Mouse (Mus musculus): ENCODE results near the gene Ubqln4. TPM values are rescaled to one million over a fixed set of nuclear protein-coding genes. Genes with fewer than 3 reads are reported as not detected.
A peak's percentile ranks its signal among the peaks of the same experiment; 100 is the strongest.

Ubqln4 gene
- total and polyA plus RNA-seq, 3 experiments: 43.6 to 171 (median 83.0) TPM

GRCm38 (mm10) chr3:88526157-88527131 is 27.1 kb upstream of the Ubqln4 start (continued):
- TF ChIP-seq POLR2A (IDR thresholded peaks at IDR 0.05; ENCODE audit: control insufficient read depth in 1 of 2, insufficient read depth in 1 of 2, low read depth in 1 of 2, low read length in 2 of 2, poor library complexity in 1 of 2) (peak in 1 of 2 experiments; percentile 26; a peak in 1 of 4 replicates), MEF2A (IDR thresholded peaks at IDR 0.05; ENCODE audit: extremely low read depth, insufficient replicate concordance, low read depth, low read length, poor library complexity, severe bottlenecking) (no peak), E2F4 (IDR thresholded peaks at IDR 0.05; ENCODE audit: borderline replicate concordance, low read depth, low read length) (no peak)

GRCm38 (mm10) chr3:88527565-88527964 is 26.0 kb upstream of the Ubqln4 start:
- Histone ChIP-seq H3K27ac (ENCODE audit: control insufficient read depth, low read depth, low read length) (no peak overlapping the region), H3K9me3 (replicated peaks; ENCODE audit: insufficient read depth, low read length) (no peaks in the 10 kb centered on the region), H3K79me2 (ENCODE audit: control insufficient read depth, insufficient read depth, low read length, poor library complexity) (peaks cover 12% of the 10 kb centered on the region), H3K4me1 (ENCODE audit: control insufficient read depth in 1 of 2, insufficient read depth in 2 of 2, low read length in 2 of 2) (peaks cover 7 to 14% of the 10 kb centered on the region in 2 experiments), H3K4me3 (ENCODE audit: control insufficient read depth in 1 of 2, insufficient read depth in 1 of 2, low read depth in 2 of 2, low read length in 2 of 2) (no peak overlapping the region), H3K27me3 (ENCODE audit: control insufficient read depth in 1 of 2, insufficient read depth in 2 of 2, low read length in 2 of 2) (no peaks in the 10 kb centered on the region), H3K9ac (ENCODE audit: control insufficient read depth, low read depth, low read length, poor library complexity, severe bottlenecking) (no peak overlapping the region), H3K36me3 (ENCODE audit: control insufficient read depth in 1 of 2, insufficient read depth in 2 of 2, low read length in 2 of 2) (peaks cover 0 to 4% of the 10 kb centered on the region in 2 experiments; a peak in 1 of 4 replicates)
- no peak for DNase-seq (ENCODE audit: low read depth, low spot score)
- no peak for TF ChIP-seq NRF1 (IDR thresholded peaks at IDR 0.05; ENCODE audit: insufficient read depth, low read depth, low read length, poor library complexity, severe bottlenecking)

- Histone ChIP-seq H3K79me2 (ENCODE audit: control insufficient read depth, insufficient read depth, low read length, poor library complexity) (peaks cover 12% of the 10 kb centered on the region), H3K36me3 (ENCODE audit: control insufficient read depth in 1 of 2, insufficient read depth in 2 of 2, low read length in 2 of 2) (peaks cover 0 to 7% of the 10 kb centered on the region in 2 experiments; a peak in 2 of 4 replicates), H3K4me1 (ENCODE audit: control insufficient read depth in 1 of 2, insufficient read depth in 2 of 2, low read length in 2 of 2) (peaks cover 7 to 20% of the 10 kb centered on the region in 2 experiments), H3K4me3 (ENCODE audit: control insufficient read depth in 1 of 2, insufficient read depth in 1 of 2, low read depth in 2 of 2, low read length in 2 of 2) (no peak overlapping the region), H3K9ac (ENCODE audit: control insufficient read depth, low read depth, low read length, poor library complexity, severe bottlenecking) (no peak overlapping the region), H3K9me3 (replicated peaks; ENCODE audit: insufficient read depth, low read length) (no peaks in the 10 kb centered on the region), H3K27me3 (ENCODE audit: control insufficient read depth in 1 of 2, insufficient read depth in 2 of 2, low read length in 2 of 2) (no peaks in the 10 kb centered on the region), H3K27ac (ENCODE audit: control insufficient read depth, low read depth, low read length) (no peak overlapping the region)
- DNase-seq (ENCODE audit: low read depth, low spot score): no peak
- TF ChIP-seq BHLHE40 (IDR thresholded peaks at IDR 0.05; ENCODE audit: borderline replicate concordance, low read depth, low read length): no peak
- TF ChIP-seq SMC3 (IDR thresholded peaks at IDR 0.05; ENCODE audit: low read depth, low read length): no peak
- TF ChIP-seq MAX (IDR thresholded peaks at IDR 0.05; ENCODE audit: low read length): no peak
- TF ChIP-seq CHD1 (IDR thresholded peaks at IDR 0.05; ENCODE audit: low read depth, low read length): no peak
- TF ChIP-seq USF1 (IDR thresholded peaks at IDR 0.05; ENCODE audit: low read depth, low read length): no peak
- TF ChIP-seq MEF2A (IDR thresholded peaks at IDR 0.05; ENCODE audit: extremely low read depth, insufficient replicate concordance, low read depth, low read length, poor library complexity, severe bottlenecking): no peak
These were observed 24.9 kb upstream of the Ubqln4 start for GRCm38 (mm10) chr3:88528646-88529045.

Measured in MEL (cell line).